Mouse (Mus musculus): ENCODE results near the gene Pcgf2.
"Not testable (repeated sequence)": the region's sequence is repeated elsewhere in the genome, so short reads cannot be mapped to it uniquely, and the experiment has no call there.

The Pcgf2 gene

DNA sequence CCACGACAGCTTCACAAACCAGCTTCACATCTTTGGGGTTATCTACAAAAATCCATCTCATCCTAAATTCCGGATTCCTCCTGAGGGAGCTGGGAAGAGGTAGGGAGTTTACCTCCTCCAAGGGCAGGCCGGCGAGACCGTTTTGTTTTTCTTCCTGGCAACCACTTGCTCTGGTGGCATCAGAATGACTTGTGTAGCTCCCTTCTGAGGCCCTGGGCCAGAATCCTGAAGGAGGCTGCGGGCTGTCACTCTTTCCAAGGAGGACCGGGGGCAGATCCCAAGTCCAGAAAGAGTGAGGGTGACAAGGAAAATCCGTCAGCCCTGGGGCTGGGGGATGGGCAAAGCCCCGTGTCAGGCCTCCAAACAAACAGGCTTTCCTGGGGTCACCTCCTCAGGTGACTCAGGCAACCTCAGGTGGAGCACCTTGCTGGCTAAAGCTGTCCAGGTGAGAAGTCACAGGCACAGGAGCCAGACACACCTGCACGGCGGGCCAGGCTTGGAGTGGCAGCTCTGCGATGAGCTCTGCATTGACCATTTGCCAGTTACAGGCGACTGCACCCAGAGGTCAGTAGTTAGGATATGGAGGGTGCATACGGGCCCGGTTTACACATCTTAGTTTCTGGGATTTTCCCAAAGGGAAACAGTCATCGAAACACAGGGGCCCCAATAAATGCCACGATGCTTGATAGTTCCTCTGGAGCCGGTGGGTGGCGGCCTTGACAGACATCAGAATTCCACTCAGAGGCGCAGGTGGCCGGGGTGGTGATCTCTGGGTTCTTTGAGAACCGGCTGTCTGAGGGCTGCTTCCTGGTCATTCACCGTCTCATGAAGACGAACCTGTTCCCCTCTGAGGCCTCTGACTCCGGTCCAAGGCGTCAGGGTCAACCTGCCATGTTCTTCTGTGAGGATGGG is 17.3 kb upstream of the Pcgf2 start:
- DNase-seq (ENCODE audit: extremely low spot score, low read depth, low spot score) = no peak

DNA sequence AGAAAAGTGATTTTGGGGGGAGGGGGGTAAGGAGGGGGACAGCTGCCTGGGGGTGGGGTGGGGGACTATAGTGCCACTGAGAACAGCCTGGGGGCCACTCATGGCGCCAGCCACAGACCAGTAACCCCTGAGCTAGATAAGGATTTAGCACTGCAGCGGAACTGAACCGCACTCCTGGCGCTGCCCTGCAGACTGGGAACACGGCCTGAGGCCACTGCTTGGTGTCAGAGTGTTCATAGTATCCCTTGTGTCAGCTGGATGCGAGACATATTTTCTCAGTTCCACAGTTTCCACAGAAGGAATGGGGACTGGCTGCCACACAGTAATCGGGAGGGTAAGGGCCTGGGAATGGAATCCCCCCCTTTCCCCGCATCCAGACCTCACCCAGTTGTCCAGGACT is 15.7 kb upstream of the Pcgf2 start:
- no peak for DNase-seq (ENCODE audit: extremely low spot score, low read depth, low spot score)

DNA sequence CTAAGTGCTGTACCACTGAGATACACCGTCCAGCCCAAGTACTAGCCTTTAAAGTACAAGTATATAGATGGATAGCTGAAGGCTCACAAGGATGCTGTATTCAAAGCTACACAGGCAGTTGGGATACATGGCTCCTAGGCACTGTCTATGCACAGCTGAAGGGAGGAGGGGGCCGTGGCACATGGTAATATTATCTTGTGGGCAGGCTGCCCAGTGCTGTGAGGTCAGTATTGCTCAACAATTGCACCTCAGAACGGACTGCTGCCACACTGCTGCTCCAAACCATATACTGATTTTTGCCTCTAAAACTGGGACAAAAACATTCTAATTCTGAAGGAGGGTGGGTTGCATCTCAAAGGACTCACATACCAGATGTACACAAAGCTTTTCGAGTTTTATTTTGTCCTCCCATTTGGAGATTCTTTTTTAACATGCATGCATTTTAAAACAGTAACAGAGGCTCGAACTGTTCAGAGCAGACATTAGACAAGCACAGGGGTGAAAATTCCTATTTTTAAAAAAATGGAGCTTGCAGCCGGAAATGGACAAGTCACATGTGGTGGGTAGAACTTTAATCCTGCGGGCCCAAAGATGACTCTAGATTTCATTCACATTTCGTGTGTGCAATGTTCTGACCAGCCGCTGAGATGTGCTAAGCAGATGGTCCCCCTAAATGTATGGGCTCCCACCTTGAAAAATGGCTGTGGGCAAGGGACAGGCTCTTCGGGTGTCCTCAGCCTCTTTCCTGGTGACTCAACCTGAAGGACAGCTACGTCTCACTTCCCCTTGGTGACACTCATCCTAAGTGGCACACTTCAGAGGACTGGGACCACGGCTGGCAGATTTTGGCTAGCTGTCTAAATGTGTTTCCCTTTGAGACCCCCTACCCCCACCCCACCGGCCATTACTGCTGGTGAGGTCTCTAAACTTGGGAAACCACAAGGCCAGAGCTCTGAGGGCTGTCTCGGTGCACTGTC is 14.8 kb upstream of the Pcgf2 start:
- no peak for DNase-seq (ENCODE audit: extremely low spot score, low read depth, low spot score)

DNA sequence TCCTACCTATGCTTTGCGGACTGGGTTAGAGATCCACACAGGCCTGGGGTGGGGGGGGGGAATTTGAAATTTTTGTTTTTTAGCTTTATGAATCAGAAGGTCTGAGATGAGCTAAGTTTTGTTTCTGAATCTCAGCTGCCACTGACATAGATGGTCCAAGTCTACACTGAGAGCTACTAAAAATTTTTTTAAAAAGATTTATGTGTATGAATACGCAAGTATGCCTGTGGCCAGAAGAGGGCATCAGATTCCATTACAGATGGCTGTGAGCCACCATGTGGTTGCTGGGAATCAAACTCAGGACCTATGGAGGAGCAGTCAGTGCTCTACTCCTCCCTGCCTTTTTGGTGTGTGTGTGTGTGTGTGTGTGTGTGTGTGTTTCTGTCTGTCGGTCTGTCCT is 14.1 kb upstream of the Pcgf2 start:
- DNase-seq (ENCODE audit: extremely low spot score, low read depth, low spot score) = no peak

DNA sequence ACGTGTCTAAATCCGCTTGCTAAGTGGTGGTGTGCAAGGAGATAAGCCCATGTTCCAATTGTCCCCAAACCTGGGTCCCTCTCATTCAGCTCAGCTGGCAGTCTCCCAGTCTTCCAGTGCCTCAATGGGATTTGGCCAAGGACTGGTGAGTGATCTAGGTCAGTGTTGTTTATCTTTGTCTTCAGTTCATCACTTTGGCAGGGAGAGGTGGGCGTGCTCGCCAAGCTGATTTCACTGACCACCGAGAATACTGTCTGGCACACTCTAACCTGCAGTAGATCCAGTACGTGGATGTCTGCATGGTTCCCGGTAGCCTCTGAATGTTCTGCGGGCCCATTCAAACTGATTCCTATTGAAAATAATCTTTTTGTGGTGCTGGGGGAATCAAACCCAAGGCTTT is 13.6 kb upstream of the Pcgf2 start:
- no peak for DNase-seq (ENCODE audit: extremely low spot score, low read depth, low spot score)

DNA sequence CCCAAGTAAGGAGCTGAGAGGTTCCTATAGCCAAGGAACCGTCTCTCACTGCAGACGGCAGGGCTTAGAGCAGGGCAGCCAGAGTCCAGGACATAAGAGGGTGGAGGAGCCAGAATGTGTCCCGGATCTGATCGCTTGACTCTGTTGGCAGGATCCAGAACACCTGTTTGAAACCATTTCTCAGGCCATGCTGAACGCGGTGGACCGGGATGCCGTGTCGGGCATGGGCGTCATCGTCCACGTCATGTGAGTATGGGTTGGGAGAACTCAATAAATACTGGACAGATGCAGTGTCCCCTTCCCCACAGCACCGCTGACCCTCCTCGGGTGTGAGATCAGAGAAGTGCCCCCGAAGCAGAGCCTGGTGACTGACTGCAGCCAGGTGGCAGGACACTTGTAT is 12.0 kb upstream of the Pcgf2 start:
- no peak for DNase-seq (ENCODE audit: extremely low spot score, low read depth, low spot score)

DNA sequence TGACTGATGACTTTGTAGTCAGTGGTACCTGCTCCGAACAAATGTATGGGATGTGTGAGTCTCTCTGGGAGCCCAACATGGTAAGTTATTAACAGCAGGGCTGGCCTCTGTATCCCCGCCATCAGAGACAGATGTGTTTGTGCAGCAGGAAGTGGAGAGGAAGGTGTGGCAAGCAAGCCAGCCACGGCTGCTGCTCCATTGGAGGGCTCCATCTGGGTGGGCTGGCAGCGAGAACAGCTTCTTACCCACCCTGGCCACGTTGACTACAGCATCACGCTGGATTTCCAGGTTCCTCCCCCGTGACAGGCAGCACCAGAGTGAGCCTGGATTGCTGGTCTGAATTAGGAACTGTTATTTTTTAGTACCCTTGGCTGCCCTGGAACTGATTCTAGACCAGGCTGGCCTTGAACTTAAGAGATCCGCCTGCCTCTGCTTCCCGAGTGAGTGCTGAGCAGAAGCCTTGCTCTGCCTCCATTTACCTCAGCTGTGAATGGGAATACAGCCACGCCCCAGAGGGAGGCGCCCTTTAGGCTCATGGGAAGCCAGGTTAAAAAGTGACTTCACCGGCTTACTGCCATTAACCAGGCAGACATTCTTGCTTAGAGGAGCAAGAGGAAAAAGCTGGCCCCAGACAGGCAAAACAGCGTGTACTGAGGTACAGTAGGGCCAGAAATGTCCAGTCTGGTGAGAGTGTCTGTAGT is 11.1 kb upstream of the Pcgf2 start:
- DNase-seq (ENCODE audit: extremely low spot score, low read depth, low spot score) = no peak

DNA sequence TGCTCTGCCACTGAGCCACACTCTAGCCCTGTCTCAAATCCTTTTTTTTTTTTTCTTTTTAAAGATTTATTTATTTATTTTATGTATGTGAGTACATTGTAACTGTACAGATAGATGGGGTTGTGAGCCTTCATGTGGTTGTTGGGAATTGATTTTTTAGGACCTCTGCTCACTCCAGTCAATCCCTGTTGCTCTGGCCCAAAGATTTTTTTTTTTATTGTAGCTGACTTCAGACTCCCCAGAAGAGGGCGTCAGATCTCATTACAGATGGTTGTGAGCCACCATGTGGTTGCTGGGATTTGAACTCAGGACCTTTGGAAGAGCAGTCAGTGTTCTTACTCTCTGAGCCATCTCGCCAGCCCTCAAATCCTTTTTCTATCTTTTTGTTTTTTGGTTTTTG is 9.8 kb upstream of the Pcgf2 start:
- DNase-seq (ENCODE audit: extremely low spot score, low read depth, low spot score) = not testable (repeated sequence)

DNA sequence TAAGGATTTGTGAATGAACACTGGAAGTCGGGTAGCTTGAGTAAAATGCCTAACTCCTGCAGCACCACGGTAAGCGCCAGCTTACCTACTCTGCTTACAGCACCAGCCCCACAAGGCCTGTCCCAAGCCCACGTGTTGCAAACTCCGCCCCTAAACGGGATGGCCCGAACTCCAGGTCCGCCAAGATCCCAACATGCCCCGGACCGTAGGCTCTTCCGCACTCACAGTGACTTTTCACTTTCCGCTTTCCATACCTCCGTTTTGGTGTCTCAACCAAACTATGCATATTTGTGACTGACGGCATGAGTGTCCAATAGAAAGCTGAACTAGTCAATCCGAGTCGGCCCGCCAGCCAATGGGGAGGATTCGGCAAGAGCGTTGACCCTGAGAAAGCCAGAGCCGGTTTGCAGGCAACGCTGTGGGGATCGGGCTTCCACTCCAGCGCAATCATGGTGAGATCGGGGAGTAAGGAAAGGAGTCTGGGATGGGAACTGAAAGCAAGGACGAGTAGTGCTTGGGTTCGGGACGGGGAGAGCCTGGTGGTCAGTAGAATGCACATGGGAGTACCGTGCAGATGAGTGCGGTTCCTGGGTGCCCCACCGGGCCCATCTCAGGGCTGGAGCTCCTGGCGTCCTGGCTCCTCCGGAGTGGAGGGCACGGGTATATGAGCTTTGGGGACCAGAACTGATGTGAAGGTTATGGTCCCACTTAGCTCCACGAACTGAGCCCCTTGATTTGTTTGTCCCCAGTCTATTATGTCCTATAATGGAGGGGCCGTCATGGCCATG is 2.9 kb upstream of the Pcgf2 start, which contains the start of gene Psmb3:
Gene Psmb3 (plus strand): TSS at position 361 of the 788 bp plus-strand sequence.
- DNase-seq (ENCODE audit: extremely low spot score, low read depth, low spot score) = peak; percentile 100

DNA sequence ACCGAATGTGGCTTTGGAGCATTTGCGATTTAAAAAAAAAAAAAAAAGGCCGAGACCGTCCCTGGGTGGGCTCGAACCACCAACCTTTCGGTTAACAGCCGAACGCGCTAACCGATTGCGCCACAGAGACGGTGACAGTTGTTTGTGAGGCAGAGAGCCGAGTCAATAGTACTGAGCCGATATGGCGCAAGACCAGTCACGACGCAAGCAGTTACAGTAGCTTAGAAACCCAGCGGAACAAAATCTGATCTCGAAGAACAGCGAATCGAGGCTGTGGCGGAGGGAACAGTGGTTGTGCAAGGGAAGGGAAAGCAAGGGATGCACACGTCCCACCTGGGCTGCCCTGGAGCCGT is 2.1 kb upstream of the Pcgf2 start:
- DNase-seq (ENCODE audit: extremely low spot score, low read depth, low spot score) = no peak

DNA sequence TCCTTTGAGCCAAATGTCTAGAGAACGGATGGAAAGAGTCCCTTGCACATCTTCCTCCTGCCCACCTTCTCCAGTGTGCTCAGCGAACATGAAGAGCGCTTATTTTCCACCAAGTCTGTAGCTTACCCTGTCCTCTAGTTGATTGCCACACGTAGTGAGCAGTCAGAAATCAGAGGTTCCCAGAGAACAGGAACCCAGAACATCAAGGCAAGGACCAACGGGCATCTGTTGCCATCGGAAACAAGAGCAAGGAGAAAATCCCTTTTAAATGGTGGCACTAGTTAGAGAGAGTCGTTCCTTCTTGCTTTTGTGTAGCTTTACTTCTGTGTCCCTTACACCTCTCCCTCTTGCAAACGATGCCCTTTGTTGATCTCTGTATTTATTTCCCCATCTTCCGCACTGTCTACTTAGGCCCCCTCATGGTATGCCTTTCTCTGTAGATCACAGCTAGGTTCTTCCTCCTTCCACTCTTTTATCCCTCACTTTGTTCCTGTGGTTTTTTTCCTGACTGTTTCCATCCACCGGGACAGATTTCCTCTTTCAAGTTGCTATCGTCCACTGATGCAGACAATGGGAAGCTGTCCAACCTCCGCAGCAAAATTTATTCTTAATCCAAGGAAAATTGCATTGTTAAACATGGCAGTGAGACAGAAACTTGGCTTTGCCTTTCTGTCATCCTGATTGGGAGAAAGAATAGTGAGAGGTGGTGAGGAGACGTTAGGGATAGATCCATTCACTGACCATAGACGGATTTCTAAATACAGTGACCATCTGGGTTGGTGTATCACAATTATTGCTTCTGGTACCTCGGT is 1.5 kb upstream of the Pcgf2 start:
- no peak for DNase-seq (ENCODE audit: extremely low spot score, low read depth, low spot score)

DNA sequence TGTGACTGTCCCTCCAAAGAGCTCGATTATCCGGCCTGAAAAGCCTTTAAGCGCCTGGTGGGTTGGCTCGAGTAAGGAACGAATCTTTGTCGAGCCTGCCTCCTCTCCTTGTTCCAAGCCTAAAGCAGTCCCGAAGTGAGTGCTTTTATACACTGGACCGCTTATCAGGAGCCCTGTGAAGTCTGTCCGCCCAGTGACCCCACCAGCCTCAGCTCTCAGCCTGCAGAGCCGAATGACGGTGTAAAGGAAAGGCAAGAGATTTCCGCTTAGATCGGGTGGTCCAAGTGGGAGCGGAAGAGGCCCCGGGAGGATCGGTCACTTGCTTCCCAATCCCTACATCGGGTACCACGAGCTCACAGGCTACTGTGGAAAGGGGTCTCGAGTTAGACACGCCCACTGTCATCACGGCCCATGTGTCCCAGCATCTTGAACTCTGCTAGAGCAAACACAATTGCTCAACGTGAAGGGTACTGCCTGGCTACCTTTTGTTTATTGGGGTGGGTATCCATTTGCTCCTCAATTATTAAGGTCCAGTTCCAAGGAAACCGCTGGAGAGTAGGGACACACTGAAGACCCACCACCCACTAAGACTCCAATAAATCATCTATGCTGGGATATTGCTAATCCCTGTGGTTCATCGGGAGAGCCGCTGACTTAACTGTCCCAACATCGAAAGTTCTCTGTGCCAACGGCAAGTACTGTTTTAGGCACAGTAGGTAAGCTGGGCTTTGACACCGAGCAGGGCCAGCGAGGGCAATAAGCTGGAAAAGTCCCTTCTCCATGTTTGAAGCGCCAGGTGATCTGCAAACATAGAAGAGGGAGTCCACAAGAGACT is 666 bp upstream of the Pcgf2 start:
- no peak for DNase-seq (ENCODE audit: extremely low spot score, low read depth, low spot score)

DNA sequence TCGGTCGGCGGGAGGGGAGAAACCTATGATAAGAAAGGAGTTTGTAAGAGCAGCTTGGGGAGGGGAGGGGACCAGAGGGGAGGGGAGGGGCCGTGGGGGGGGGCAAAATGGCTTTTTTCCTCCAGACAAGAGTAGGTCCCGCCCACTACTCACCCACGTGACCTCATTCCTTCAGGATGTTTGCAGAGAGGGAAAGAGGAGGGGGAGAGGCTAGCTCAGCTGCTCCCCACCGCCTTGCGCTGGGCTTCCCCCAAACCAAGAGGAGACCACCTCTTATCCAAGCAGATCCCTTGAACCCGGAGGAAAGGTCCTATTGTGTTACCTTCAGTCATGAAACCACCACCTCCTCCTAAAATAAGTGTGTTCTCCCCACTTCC is 683 bp downstream of the Pcgf2 start:
- no peak for DNase-seq (ENCODE audit: extremely low spot score, low read depth, low spot score)

DNA sequence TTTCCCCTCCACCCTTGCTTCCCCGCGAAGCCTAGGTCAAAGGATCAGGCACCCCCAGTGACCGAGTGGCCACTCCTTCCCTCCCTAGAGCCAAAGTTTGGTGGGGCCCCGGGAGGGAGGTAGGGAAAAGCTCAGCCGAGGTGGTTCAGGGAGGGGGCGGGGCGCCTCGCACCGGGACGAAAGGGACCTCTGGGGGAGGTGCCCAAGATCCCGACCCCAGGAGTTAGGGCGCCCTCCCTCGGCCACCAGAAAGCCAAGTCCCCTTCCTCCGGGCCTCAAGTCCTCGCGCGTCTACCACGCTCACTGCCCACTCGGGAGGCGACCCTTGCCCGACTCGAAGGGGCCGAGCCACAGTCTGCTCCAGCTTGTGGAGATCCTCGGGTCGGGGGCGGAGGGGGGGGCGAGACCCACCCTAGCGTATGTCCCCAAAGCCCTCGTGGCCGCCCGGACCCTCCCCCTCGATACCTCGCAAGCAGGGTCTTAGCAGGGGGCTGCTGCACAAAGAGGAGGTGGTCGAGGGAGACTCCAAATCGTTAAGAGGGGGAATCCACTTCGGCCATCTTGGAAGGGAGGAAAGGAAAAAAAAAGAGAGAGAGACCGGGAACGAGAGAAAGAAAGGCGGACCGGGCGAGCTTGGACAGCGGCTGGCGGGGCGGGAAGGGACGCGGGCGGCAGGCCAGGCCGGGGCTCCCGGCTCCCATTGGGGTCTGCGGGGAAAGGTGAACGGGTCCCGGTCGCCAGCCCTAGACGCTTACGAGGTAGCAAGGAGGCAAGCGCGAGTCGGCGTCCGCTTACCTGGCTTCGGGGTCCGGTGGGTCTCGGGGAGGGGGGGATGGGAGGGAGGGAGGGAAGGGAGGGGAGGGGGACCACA is 1.3 kb downstream of the Pcgf2 start:
- no peak for DNase-seq (ENCODE audit: extremely low spot score, low read depth, low spot score)

DNA sequence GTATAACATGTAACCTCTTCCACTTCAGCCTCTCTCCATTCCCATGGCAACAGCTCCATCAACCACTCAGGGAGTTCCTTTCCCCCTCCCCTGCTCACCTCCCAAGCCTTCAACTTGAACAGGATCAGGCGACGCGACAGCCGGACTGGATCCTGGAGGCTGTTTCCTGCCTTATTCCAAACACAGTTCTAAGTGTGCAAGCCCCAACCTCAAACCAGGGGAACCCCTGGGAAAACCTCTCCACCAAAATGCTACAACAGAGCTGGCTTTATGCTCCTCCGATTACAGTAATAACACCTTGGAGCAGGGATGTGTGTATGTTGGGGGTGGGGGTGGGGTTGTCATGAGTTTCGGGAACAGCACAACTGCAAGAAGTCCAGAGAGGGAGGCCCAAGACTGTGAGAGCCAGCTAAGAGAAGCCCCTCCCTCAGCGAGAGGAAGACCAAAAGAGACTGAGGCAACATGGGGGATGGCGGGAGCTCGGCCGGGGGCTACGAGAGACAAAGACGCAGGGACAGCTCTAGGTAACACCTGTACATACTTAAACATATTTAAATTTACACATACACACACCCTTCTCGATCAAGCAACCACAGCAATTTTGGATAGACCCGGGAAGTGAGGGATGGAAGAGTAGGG is 2.3 kb downstream of the Pcgf2 start:
- no peak for DNase-seq (ENCODE audit: extremely low spot score, low read depth, low spot score)

DNA sequence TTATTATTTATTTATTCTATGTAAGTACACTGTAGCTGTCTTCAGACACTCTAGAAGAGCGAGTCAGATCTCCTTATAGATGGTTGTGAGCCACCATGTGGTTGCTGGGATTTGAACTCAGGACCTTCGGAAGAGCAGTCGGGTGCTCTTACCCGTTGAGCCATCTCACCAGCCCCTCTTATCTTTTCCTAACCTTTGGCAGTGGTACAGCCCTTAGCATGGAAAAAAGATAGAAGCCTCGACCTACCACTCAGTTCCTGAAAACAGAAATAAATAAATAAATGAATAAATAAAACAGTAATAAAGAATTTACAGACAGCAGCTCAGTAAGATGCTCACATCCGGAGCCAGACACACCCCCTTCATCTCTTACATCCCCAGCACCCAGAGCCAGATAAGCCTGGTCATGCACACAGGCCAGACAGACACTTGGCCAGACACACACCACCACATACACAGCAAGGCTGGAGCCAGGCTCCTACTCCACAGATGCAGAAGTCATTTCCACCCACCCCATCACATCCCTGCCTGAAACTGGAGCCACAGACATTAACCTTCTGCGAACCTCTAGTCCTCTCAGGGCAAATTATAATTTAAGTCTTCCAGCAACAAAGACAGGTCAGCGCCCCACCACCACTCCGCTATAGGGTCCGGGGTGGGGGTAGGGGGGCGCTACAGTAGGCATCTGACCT is 3.0 kb downstream of the Pcgf2 start:
- DNase-seq (ENCODE audit: extremely low spot score, low read depth, low spot score) = no peak

DNA sequence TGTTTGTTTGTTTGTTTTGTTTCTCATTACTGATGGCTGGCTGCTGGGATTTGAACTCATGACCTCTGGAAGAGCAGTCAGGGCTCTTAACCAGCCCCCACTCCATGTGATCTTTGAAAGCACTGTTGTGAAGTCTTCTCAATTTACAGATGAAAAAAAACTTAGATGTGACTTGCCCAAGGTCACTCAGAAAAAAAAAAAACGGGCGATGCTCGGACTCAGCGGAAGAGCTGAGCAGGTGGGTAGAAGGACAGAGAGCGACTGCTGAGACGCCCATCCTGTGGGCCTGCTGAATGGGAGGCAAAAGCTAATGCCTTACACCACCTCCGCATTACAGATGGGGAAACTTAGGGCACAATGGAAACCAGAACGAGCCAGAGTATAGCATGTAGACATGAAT is 3.6 kb downstream of the Pcgf2 start:
- no peak for DNase-seq (ENCODE audit: extremely low spot score, low read depth, low spot score)
